Mouse (Mus musculus): ENCODE data around the gene Chrm4. TPM values are rescaled to one million over a fixed set of nuclear protein-coding genes. Genes with fewer than 3 reads are reported as not detected.
A peak's percentile ranks its signal among the peaks of the same experiment; 100 is the strongest.

The Chrm4 gene
- total RNA-seq, 2 experiments from 2014 or later = 15.1 to 21.2 TPM

GRCm38 (mm10) chr2:91939303-91939935 lies 12.4 kb downstream of the Chrm4 start:
- no peak for DNase-seq (ENCODE audit: low spot score in 2 of 2)

GRCm38 (mm10) chr2:91942356-91942755 lies 15.3 kb downstream of the Chrm4 start:
- no peak for DNase-seq (ENCODE audit: low spot score in 2 of 2)

GRCm38 (mm10) chr2:91944170-91944950 lies 17.3 kb downstream of the Chrm4 start:
- peak; percentile 79 to 84 for DNase-seq (ENCODE audit: low spot score in 2 of 2)

- no peak for DNase-seq (ENCODE audit: low spot score in 2 of 2)
These were observed 18.4 kb downstream of the Chrm4 start, which contains the start of gene Gm9821 for GRCm38 (mm10) chr2:91945483-91945882. Gm9821 (plus strand) TSS chr2:91945703.

- DNase-seq (ENCODE audit: low spot score in 2 of 2) = no peak
These were observed 19.8 kb downstream of the Chrm4 start for GRCm38 (mm10) chr2:91946836-91947235.

- DNase-seq (ENCODE audit: low spot score in 2 of 2) = no peak
These were observed 20.5 kb downstream of the Chrm4 start for GRCm38 (mm10) chr2:91947397-91948150.

GRCm38 (mm10) chr2:91948151-91948509 lies 21.1 kb downstream of the Chrm4 start:
- no peak for DNase-seq (ENCODE audit: low spot score in 2 of 2)

GRCm38 (mm10) chr2:91948792-91949241 lies 21.8 kb downstream of the Chrm4 start:
- DNase-seq (ENCODE audit: low spot score in 2 of 2) = no peak

GRCm38 (mm10) chr2:91949411-91950274 lies 22.6 kb downstream of the Chrm4 start:
- no peak for DNase-seq (ENCODE audit: low spot score in 2 of 2)

- peak; percentile 63 to 73 for DNase-seq (ENCODE audit: low spot score in 2 of 2)
These were observed 23.4 kb downstream of the Chrm4 start for GRCm38 (mm10) chr2:91950275-91951085.

GRCm38 (mm10) chr2:91953825-91954224 lies 26.8 kb downstream of the Chrm4 start:
- DNase-seq (ENCODE audit: low spot score in 2 of 2) = no peak

GRCm38 (mm10) chr2:91955121-91955591 lies 28.1 kb downstream of the Chrm4 start:
- DNase-seq (ENCODE audit: low spot score in 2 of 2) = no peak

- DNase-seq (ENCODE audit: low spot score in 2 of 2) = no peak
These were observed 28.8 kb downstream of the Chrm4 start for GRCm38 (mm10) chr2:91955875-91956274.

GRCm38 (mm10) chr2:91957096-91957495 lies 30.0 kb downstream of the Chrm4 start:
- peak; percentile 73 to 85 for DNase-seq (ENCODE audit: low spot score in 2 of 2)

GRCm38 (mm10) chr2:91958049-91958448 lies 31.0 kb downstream of the Chrm4 start:
- no peak for DNase-seq (ENCODE audit: low spot score in 2 of 2)

- DNase-seq (ENCODE audit: low spot score in 2 of 2) = peak in 1 of 2 experiments; percentile 55
These were observed 31.8 kb downstream of the Chrm4 start for GRCm38 (mm10) chr2:91958701-91959457.

GRCm38 (mm10) chr2:91959544-91960410 lies 32.7 kb downstream of the Chrm4 start:
- DNase-seq (ENCODE audit: low spot score in 2 of 2) = no peak

- DNase-seq (ENCODE audit: low spot score in 2 of 2) = no peak
These were observed 33.4 kb downstream of the Chrm4 start for GRCm38 (mm10) chr2:91960459-91960858.
